Mouse (Mus musculus): ENCODE measurements at regions not wholly inside any gene's neighbourhood (a gene's known extent, or its start where the extent isn't known, plus 50 kb on each side); places are given as distances from the start of the nearest gene placed in this dataset.

DNA sequence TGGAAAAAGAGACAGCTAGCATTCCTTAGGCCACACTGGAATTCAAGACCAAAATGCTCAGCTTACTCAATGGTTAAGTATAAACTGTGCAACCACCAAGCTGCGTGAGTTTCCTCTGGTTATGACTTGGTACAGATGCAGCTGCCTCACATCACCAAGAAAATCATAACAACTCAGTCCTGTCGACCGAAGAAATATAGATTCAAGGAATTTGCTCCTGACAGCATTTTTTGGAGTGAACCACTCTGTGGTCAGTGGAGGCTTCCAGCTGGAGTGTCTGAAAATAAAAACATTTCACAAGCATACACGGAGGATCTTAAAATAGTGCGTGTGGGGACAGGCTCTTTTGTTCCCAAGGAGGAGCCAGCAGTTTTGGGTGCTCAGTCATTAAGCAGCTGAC, 253.8 kb downstream of the Bckdhb start:
- H3K79me2 ChIP-seq (replicated peaks; ENCODE audit: control insufficient read depth, extremely low read depth, insufficient read depth, poor library complexity, severe bottlenecking), result no peaks in the 10 kb centered on the region
- in situ Hi-C loops (cut with MboI; ENCODE audit: low pct_ligation_motif_present, low pct_unique_long_range_greater_than_20kb, low sequenced_read_pairs), result no loop called here

GRCm38 (mm10) chr9:84179238-84179637, 254.3 kb downstream of the Bckdhb start:
- Histone ChIP-seq H3K4me3 (replicated peaks in 1 of 3; ENCODE audit: low read depth in 2 of 3, low read length in 2 of 3, poor library complexity in 1 of 3) (no peak overlapping the region), H3K27ac (ENCODE audit: insufficient read depth, low read depth) (no peak overlapping the region), H3K9me3 (replicated peaks; ENCODE audit: low read length) (no peaks in the 10 kb centered on the region), H3K9ac (ENCODE audit: insufficient read depth, low read depth) (no peak overlapping the region), H3K36me3 (replicated peaks in 1 of 2; ENCODE audit: control insufficient read depth in 1 of 2, insufficient read depth in 1 of 2, low read length in 1 of 2) (no peaks in the 10 kb centered on the region), H3K4me2 (ENCODE audit: insufficient read depth, low read depth, poor library complexity, severe bottlenecking) (no peak overlapping the region; the same call in 1 of the 2 replicates), H3K27me3 (replicated peaks) (no peaks in the 10 kb centered on the region), H3K79me2 (replicated peaks; ENCODE audit: control insufficient read depth, extremely low read depth, insufficient read depth, poor library complexity, severe bottlenecking) (no peaks in the 10 kb centered on the region), H3K4me1 (ENCODE audit: control insufficient read depth in 1 of 2, insufficient read depth in 2 of 2) (0 out of 4 replicates have a peak, but pooled peaks cover 0 to 3% of the 10 kb centered on the region in 2 experiments)
- dilution Hi-C loops (cut with MboI; ENCODE audit: extremely low pct_ligation_motif_present, extremely low pct_unique_long_range_greater_than_20kb, low sequenced_read_pairs) (no loop called here), in situ Hi-C loops (cut with MboI; ENCODE audit: low pct_ligation_motif_present, low pct_unique_long_range_greater_than_20kb, low sequenced_read_pairs) (no loop called here)
- TF ChIP-seq MEF2A (IDR thresholded peaks at IDR 0.05; ENCODE audit: borderline replicate concordance, low read depth, low read length) (no peak), RCOR1 (conservative IDR thresholded peaks at IDR 0.05; ENCODE audit: low read depth, low read length) (no peak), PAX5 (IDR thresholded peaks at IDR 0.05; ENCODE audit: low read length) (no peak), ETS1 (conservative IDR thresholded peaks at IDR 0.05; ENCODE audit: low read depth, low read length) (no peak), SMC3 (IDR thresholded peaks at IDR 0.05; ENCODE audit: low read depth, low read length) (no peak), TBP (conservative IDR thresholded peaks at IDR 0.05; ENCODE audit: low read depth, low read length) (no peak), ELF1 (IDR thresholded peaks at IDR 0.05; ENCODE audit: low read depth, low read length) (no peak), ZNF384 (IDR thresholded peaks at IDR 0.05; ENCODE audit: low read depth, low read length) (no peak), KAT2A (IDR thresholded peaks at IDR 0.05; ENCODE audit: insufficient replicate concordance, low read length) (no peak)
- DNase-seq (ENCODE audit: extremely low read depth), result no peak

More for the DNA sequence above, 253.8 kb downstream of the Bckdhb start:
- H3K9me3 ChIP-seq (replicated peaks; ENCODE audit: low read length), result no peaks in the 10 kb centered on the region
- no peak for DNase-seq (ENCODE audit: extremely low read depth)
- no peak overlapping the region for H3K4me3 ChIP-seq (replicated peaks in 1 of 3; ENCODE audit: low read depth in 2 of 3, low read length in 2 of 3, poor library complexity in 1 of 3)
- H3K27ac ChIP-seq (ENCODE audit: insufficient read depth, low read depth), result no peak overlapping the region
- no peak overlapping the region for H3K9ac ChIP-seq (ENCODE audit: insufficient read depth, low read depth)
- H3K27me3 ChIP-seq (replicated peaks), result no peaks in the 10 kb centered on the region
- no peak for TF ChIP-seq MEF2A (IDR thresholded peaks at IDR 0.05; ENCODE audit: borderline replicate concordance, low read depth, low read length)
- TF ChIP-seq MAZ (IDR thresholded peaks at IDR 0.05; ENCODE audit: low read depth, low read length), result no peak
- TF ChIP-seq ETS1 (conservative IDR thresholded peaks at IDR 0.05; ENCODE audit: low read depth, low read length), result no peak
- TF ChIP-seq BHLHE40 (IDR thresholded peaks at IDR 0.05; ENCODE audit: low read depth, low read length), result no peak
- no peak for TF ChIP-seq UBTF (IDR thresholded peaks at IDR 0.05; ENCODE audit: low read depth, low read length)
- TF ChIP-seq E2F4 (IDR thresholded peaks at IDR 0.05; ENCODE audit: insufficient replicate concordance, low read depth, low read length), result no peak
- TF ChIP-seq RAD21 (IDR thresholded peaks at IDR 0.05; ENCODE audit: low read depth, low read length), result no peak
- no peak for TF ChIP-seq KAT2A (IDR thresholded peaks at IDR 0.05; ENCODE audit: insufficient replicate concordance, low read length)
- no peak for TF ChIP-seq TCF12 (IDR thresholded peaks at IDR 0.05; ENCODE audit: low read depth, low read length)
- TF ChIP-seq RCOR1 (conservative IDR thresholded peaks at IDR 0.05; ENCODE audit: low read depth, low read length), result no peak
- no peak for TF ChIP-seq CHD2 (IDR thresholded peaks at IDR 0.05; ENCODE audit: low read length)
- H3K4me2 ChIP-seq (ENCODE audit: insufficient read depth, low read depth, poor library complexity, severe bottlenecking), result no peak overlapping the region
- H3K36me3 ChIP-seq (replicated peaks in 1 of 2; ENCODE audit: control insufficient read depth in 1 of 2, insufficient read depth in 1 of 2, low read length in 1 of 2), result no peaks in the 10 kb centered on the region
- H3K4me1 ChIP-seq (ENCODE audit: control insufficient read depth in 1 of 2, insufficient read depth in 2 of 2), result 0 out of 4 replicates have a peak, but pooled peaks cover 0 to 3% of the 10 kb centered on the region in 2 experiments
- dilution Hi-C loops (cut with MboI; ENCODE audit: extremely low pct_ligation_motif_present, extremely low pct_unique_long_range_greater_than_20kb, low sequenced_read_pairs), result no loop called here

Data from CH12.LX (cell line).